Mouse (Mus musculus) monocyte, adult 59 days (primary cell): ENCODE data around the gene Inf2. TPM values are rescaled to one million over a fixed set of nuclear protein-coding genes. Genes with fewer than 3 reads are reported as not detected.

Source experiments
- total RNA-seq, 2 experiments: library from RNA; stranded (reverse); gene quantifications; one replicate each; pipeline ENCODE4 v1.2.4; 2023

Gene Inf2
- 100 to 1,000 TPM; 111 TPM for total RNA-seq

GRCm38 (mm10) chr12:112588426-112589256 is at the start of gene Inf2:
Inf2 (plus strand) TSS chr12:112588784.

GRCm38 (mm10) chr12:112619686-112620353 is 31.2 kb downstream of the Inf2 start, which contains the start of gene Adssl1:
Adssl1 (plus strand) TSS chr12:112620045.

DNA sequence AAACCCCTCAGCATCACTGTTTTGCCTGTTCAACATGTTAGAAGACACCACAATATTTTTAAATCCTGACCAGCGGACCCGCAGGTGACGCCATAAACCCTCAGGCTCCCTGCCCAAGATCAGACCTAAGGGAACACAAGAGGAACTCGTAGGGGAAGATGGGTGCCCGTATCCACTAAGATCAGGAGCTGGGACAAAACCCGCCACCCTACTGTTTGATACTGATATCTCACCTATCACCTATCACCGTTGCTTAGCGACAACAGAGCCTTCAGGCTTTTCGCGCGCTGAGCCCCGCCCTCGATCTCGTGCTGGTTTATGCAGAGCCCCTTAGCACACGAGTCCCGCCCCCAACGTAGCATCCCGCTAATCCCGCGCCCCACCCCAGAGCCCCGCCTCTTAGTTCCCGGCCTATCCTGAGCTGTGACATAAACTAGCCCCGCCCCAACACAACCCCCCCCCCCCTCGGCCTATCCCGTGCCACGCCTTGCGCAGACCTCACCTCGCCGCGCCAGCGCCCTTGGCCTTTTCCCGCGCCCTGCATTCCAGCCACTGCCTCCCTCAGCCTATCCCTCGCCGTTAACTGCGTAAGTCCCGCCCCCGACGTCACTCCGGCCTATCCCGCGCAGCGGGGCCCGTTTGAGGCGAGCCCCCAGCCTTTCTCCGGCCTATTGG is 55.7 kb downstream of the Inf2 start, which contains the start of gene Siva1:
Siva1 (plus strand) TSS at position 500 of the 675 bp plus-strand sequence.

Other genes starting within 250 kb of the Inf2 start
- not detected for gene A530016L24Rik, start 99.3 kb upstream of the Inf2 start, total RNA-seq
- gene Tmem179, start 72.0 kb upstream of the Inf2 start, total RNA-seq, result not detected
- gene Adssl1, start 31.3 kb downstream of the Inf2 start, total RNA-seq, result 100 to 1,000 TPM in 1 of 2 experiments, 10 to 100 TPM in 1; 98.8 to 102 TPM
- gene Siva1, start 55.9 kb downstream of the Inf2 start, total RNA-seq, result 10 to 100 TPM; 39.1 to 43.4 TPM
- 100 to 1,000 TPM; 265 to 273 TPM for gene Akt1, start 86.1 kb downstream of the Inf2 start, total RNA-seq
- gene Zbtb42, start 90.0 kb downstream of the Inf2 start, total RNA-seq, result 10 to 100 TPM; 12.0 to 14.5 TPM
- gene Cep170b, start 131.7 kb downstream of the Inf2 start, total RNA-seq, result 1 to 10 TPM in 1 of 2 experiments, under 1 TPM in 1; 0.68 to 2.7 TPM
- gene Pld4, start 171.9 kb downstream of the Inf2 start, total RNA-seq, result 1,000 to 10,000 TPM; 1,046 to 1,124 TPM
- gene Ahnak2, start 213.9 kb downstream of the Inf2 start, total RNA-seq, result 1 to 10 TPM; 4.4 to 5.4 TPM
- 1 to 10 TPM; 1.5 to 2.5 TPM for gene Clba1, start 220.2 kb downstream of the Inf2 start, total RNA-seq
- 10 to 100 TPM; 16.6 to 17.5 TPM for gene Cdca4, start 240.6 kb downstream of the Inf2 start, total RNA-seq